Mouse (Mus musculus) G1E (cell line): ENCODE data around the gene Gng4. TPM values are rescaled to one million over a fixed set of nuclear protein-coding genes. Genes with fewer than 3 reads are reported as not detected.

ENCODE experiments used
- ATAC-seq: 2 replicates; pipeline ENCODE4 v1.8.0; 2016; ENCODE audit warnings: mild to moderate bottlenecking; ENCODE audit not compliant: insufficient number of reproducible peaks, poor library complexity, low FRiP score, severe bottlenecking; ENCODE audit errors: extremely low read depth
- DNase-seq: peaks from one replicate; pipeline ENCODE4 v3.0.0; 2012; ENCODE audit warnings: low spot score
- H3K27me3 ChIP-seq: 2 replicates; pipeline ENCODE4 v1.6.1; 2012; ENCODE audit warnings: mild to moderate bottlenecking, low read length, inconsistent platforms; ENCODE audit not compliant: insufficient read depth
- H3K36me3 ChIP-seq: replicated peaks from 2 replicates; pipeline ENCODE3; 2012; ENCODE audit warnings: mild to moderate bottlenecking, inconsistent platforms
- H3K4me1 ChIP-seq: 2 replicates; pipeline ENCODE4 v1.6.1; 2012; ENCODE audit warnings: low read depth, low read length, inconsistent platforms, mixed read lengths; ENCODE audit not compliant: insufficient read depth
- H3K4me3 ChIP-seq: 2 replicates; pipeline ENCODE4 v1.5.1; 2012; ENCODE audit warnings: low read depth, mild to moderate bottlenecking, inconsistent platforms, low read length, moderate library complexity, mixed read lengths
- H3K9me3 ChIP-seq: replicated peaks from 2 replicates; pipeline ENCODE4 v1.6.1; 2012; ENCODE audit warnings: inconsistent platforms
- CTCF ChIP-seq: IDR thresholded peaks from 2 replicates; pipeline ENCODE4 v1.5.1; 2012; ENCODE audit warnings: low read depth, low read length, inconsistent platforms, mixed read lengths
- GATA1 ChIP-seq: IDR thresholded peaks from 2 replicates; pipeline ENCODE4 v1.6.1; 2012; ENCODE audit warnings: borderline replicate concordance, low read length, inconsistent platforms, mixed read lengths
- GATA2 ChIP-seq: IDR thresholded peaks from 2 replicates; pipeline ENCODE4 v1.6.1; 2012; ENCODE audit warnings: low read depth, low read length, inconsistent platforms, borderline replicate concordance
- POLR2AphosphoS5 ChIP-seq: IDR thresholded peaks from 2 replicates; pipeline ENCODE4 v1.6.1; 2012; ENCODE audit warnings: low read depth, low read length, inconsistent platforms; ENCODE audit not compliant: insufficient replicate concordance
- TAL1 ChIP-seq: conservative IDR thresholded peaks from 2 replicates; pipeline ENCODE4 v1.6.1; 2012; ENCODE audit warnings: low read depth, low read length, inconsistent platforms, mixed read lengths
- polyA plus RNA-seq: library from polyadenylated mRNA; stranded (reverse); fragments of >175 nt; gene quantifications from 2 replicates; pipeline ENCODE4 v1.2.3, GENCODE M21; 2012
- total RNA-seq, 2 experiments: library from RNA; stranded (forward) in 1 of 2; stranded (reverse) in 1 of 2; fragments of 200-1000 nt in 1 of 2; fragments of >200 nt in 1 of 2; fragmentation: Nextera tagmentation in 1 of 2; gene quantifications; 2 replicates each; pipeline ENCODE4 v1.2.3; 2014 to 2017

Gng4 gene
- total and polyA plus RNA-seq, 3 experiments: 0.11 TPM; not detected in 2

- Histone ChIP-seq H3K36me3 (no peaks in the 10 kb centered on the region), H3K27me3 (peaks cover 8% of the 10 kb centered on the region), H3K4me3 (no peak overlapping the region), H3K4me1 (peaks cover 17% of the 10 kb centered on the region), H3K9me3 (no peaks in the 10 kb centered on the region)
- TF ChIP-seq POLR2AphosphoS5 (no peak), TAL1 (no peak), CTCF (no peak), GATA1 (no peak), GATA2 (no peak)
- ATAC-seq (no peak), DNase-seq (no peak)
These were observed 78.5 kb downstream of the Gng4 start for GRCm38 (mm10) chr13:13862346-13862745.

GRCm38 (mm10) chr13:13862941-13863340 is 79.1 kb downstream of the Gng4 start:
- DNase-seq (no peak), ATAC-seq (no peak)
- Histone ChIP-seq H3K36me3 (no peaks in the 10 kb centered on the region), H3K9me3 (no peaks in the 10 kb centered on the region), H3K4me3 (no peak overlapping the region), H3K4me1 (peaks cover 21% of the 10 kb centered on the region), H3K27me3 (peaks cover 8% of the 10 kb centered on the region)
- no peak for TF ChIP-seq GATA2
- TF ChIP-seq POLR2AphosphoS5: no peak
- no peak for TF ChIP-seq TAL1
- TF ChIP-seq GATA1: no peak
- no peak for TF ChIP-seq CTCF

GRCm38 (mm10) chr13:13866339-13866738 is 82.5 kb downstream of the Gng4 start:
- Histone ChIP-seq H3K27me3 (peaks cover 6% of the 10 kb centered on the region; the same call in 1 of the 2 replicates), H3K9me3 (no peaks in the 10 kb centered on the region), H3K4me1 (peaks cover 23% of the 10 kb centered on the region), H3K4me3 (no peak overlapping the region), H3K36me3 (no peaks in the 10 kb centered on the region)
- ATAC-seq: no peak
- DNase-seq: no peak
- TF ChIP-seq POLR2AphosphoS5 (no peak), GATA2 (no peak), CTCF (no peak), GATA1 (no peak), TAL1 (no peak)

- Histone ChIP-seq H3K9me3 (no peaks in the 10 kb centered on the region), H3K36me3 (no peaks in the 10 kb centered on the region), H3K4me1 (peaks cover 20% of the 10 kb centered on the region), H3K4me3 (peak overlapping the region; percentile 23; the same call in 1 of the 2 replicates), H3K27me3 (peaks cover 3% of the 10 kb centered on the region; the same call in 1 of the 2 replicates)
- DNase-seq (no peak), ATAC-seq (peak; percentile 65; the same call in 1 of the 2 replicates)
- TF ChIP-seq POLR2AphosphoS5: no peak
- no peak for TF ChIP-seq GATA1
- no peak for TF ChIP-seq TAL1
- no peak for TF ChIP-seq GATA2
- no peak for TF ChIP-seq CTCF
These were observed 83.4 kb downstream of the Gng4 start for GRCm38 (mm10) chr13:13867078-13867759.

GRCm38 (mm10) chr13:13867922-13868321 is 84.1 kb downstream of the Gng4 start:
- peak; percentile 52 for TF ChIP-seq CTCF
- no peak for TF ChIP-seq GATA2
- no peak for TF ChIP-seq GATA1
- no peak for TF ChIP-seq TAL1
- Histone ChIP-seq H3K4me1 (peaks cover 13% of the 10 kb centered on the region), H3K4me3 (no peak overlapping the region), H3K27me3 (no peaks in the 10 kb centered on the region; the same call in 1 of the 2 replicates), H3K9me3 (no peaks in the 10 kb centered on the region), H3K36me3 (no peaks in the 10 kb centered on the region)
- peak; percentile 32 for DNase-seq
- ATAC-seq: peak; percentile 90

Other genes with a start within 250 kb of the Gng4 start
- gene Lyst, start 193.7 kb upstream of the Gng4 start, total RNA-seq (2014; fragmentation: Nextera tagmentation): 21.0 and 22.0 TPM in 2 replicates
- 12.1 and 19.2 TPM in 2 replicates for gene Lyst, start 193.7 kb upstream of the Gng4 start, total RNA-seq (2017)
- gene Lyst, start 193.7 kb upstream of the Gng4 start, polyA plus RNA-seq: 0.40 and 0.57 TPM in 2 replicates
- 90.6 and 101 TPM in 2 replicates for gene B3galnt2, start 170.4 kb downstream of the Gng4 start, total RNA-seq (2014; fragmentation: Nextera tagmentation)
- gene B3galnt2, start 170.4 kb downstream of the Gng4 start, total RNA-seq (2017): 59.1 and 68.8 TPM in 2 replicates
- 73.3 and 106 TPM in 2 replicates for gene B3galnt2, start 170.4 kb downstream of the Gng4 start, polyA plus RNA-seq